Mouse (Mus musculus): ENCODE data around the gene Tmem185b. TPM values are rescaled to one million over a fixed set of nuclear protein-coding genes. Genes with fewer than 3 reads are reported as not detected.
A peak's percentile ranks its signal among the peaks of the same experiment; 100 is the strongest.

Tmem185b gene
- total RNA-seq, 2 experiments from 2014 or later, result 10.1 to 12.4 TPM

DNA sequence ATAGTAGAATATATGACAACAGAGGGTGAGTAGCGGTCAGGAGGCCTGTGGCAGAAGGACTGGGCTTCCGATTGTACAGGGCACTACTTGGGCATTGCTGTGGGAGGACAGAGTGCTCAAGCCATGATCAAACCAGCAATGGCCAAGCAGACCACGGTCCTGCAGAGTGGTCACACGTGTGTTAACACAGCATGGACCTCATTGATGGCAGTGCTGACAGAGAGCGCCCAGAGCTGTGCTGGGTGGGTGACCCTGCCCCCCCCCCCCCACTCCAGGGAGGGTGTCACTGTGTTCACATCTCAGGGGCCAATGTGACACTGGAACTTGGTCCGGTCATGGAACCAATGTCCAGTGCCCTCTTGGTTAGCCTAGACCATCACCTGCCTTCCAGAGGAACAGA is 6.2 kb downstream of the Tmem185b start:
- DNase-seq (ENCODE audit: extremely low spot score in 1 of 2, low spot score in 2 of 2), result no peak
- intact Hi-C loops (cut with DNase I), result no loop called here

DNA sequence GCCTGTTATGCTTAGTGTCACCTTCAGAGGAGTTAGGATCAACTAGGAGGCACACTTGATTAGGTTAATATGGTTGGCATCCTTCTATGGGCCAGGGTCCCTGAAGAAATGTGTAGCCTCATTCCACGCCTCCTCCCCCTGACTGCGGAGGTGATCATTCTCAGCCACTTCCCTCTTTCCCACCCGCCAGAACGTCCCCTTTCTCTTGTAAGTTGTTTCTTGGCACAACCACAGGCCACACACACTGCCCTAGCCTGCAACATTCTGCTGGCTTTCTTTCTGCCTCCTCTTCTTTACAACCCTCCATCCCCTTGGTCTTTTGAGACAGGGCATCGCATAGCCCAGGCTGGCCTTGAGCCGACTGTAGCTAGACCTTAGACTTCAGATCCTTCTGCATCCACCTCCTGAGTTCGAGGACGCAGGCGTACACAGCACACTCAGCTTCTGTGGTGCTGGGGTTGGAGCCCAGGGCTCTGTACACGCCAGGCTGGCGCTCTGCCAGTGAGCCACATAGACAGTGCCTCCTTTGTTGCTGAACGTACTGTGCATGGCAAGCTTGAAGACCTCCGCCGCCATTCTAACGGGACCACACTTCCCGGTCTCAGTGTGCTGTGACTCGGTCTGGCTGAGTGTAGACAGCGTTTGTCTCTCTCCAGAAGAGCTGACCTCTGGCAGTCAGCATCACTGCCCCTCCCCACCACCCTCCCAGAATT is 7.3 kb downstream of the Tmem185b start:
- peak; percentile 23 to 51 for DNase-seq (ENCODE audit: extremely low spot score in 1 of 2, low spot score in 2 of 2)
- intact Hi-C loops (cut with DNase I), result no loop called here

- intact Hi-C loops (cut with DNase I), result no loop called here
- DNase-seq (ENCODE audit: extremely low spot score in 1 of 2, low spot score in 2 of 2), result no peak
Observed at GRCm38 (mm10) chr1:119534341-119534740, 8.4 kb downstream of the Tmem185b start.

DNA sequence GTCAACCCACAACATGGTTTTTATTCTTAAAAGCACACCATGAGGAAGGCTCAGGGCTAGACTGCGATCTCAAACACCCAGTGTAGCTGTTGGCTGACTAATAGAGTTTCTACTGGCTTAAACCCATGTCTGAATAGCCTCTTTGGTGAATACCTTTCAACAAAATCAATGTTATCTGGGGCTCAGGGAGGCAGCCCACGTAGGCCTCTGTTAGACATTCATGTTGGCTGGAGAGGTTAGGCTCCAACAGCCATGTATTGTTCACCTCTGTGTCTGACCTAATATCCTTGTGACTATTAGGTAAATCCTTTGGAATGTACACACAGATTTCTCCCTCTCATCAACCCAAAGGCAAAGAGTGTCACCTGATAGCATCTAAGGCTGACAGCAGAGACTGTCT is 10.2 kb downstream of the Tmem185b start:
- no peak for DNase-seq (ENCODE audit: extremely low spot score in 1 of 2, low spot score in 2 of 2)
- intact Hi-C loops (cut with DNase I), result no loop called here

DNA sequence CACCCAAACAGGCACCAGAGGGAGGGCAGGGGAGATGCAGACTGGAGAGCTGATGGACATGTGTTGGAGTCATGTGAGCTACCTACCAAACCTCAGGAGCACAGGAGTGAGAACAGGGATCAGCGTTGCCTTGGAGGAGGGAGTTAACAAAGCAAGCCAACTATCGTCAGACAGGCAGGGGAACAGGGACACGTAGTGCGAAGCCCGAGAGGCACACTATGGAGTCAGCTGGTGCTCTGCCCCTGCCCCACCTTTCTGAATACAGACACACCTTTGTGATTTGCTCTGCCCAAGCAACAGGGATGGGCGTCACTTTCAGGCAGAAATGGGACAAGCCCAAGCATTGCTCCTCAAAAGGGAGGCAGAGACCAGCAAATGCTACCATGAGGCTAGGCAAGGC is 11.7 kb downstream of the Tmem185b start:
- intact Hi-C loops (cut with DNase I), result no loop called here
- no peak for DNase-seq (ENCODE audit: extremely low spot score in 1 of 2, low spot score in 2 of 2)

GRCm38 (mm10) chr1:119539252-119539651 is 13.3 kb downstream of the Tmem185b start:
- intact Hi-C loops (cut with DNase I), result no loop called here
- DNase-seq (ENCODE audit: extremely low spot score in 1 of 2, low spot score in 2 of 2), result no peak

- DNase-seq (ENCODE audit: extremely low spot score in 1 of 2, low spot score in 2 of 2), result no peak
- intact Hi-C loops (cut with DNase I), result no loop called here
Observed at GRCm38 (mm10) chr1:119540836-119541557, 15.0 kb downstream of the Tmem185b start.

DNA sequence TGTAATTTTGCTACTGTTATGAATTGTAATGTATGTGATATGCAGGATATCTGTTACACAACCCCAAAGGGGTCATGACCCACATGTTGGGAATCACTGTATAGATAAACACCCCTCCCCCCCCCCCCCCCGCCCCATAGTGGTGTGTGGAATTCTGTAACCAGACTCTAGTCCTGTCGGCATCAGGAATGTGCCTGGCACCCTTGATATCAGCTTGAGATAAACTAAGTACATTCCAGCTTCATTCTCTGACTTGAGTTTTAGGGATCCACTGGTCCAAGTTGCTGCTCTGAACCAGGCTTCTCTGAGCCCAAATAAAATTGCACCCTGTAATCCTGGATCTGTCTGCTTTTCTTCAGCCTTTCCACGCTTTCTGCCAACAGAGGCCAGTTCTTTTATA is 15.6 kb downstream of the Tmem185b start:
- intact Hi-C loops (cut with DNase I), result no loop called here

DNA sequence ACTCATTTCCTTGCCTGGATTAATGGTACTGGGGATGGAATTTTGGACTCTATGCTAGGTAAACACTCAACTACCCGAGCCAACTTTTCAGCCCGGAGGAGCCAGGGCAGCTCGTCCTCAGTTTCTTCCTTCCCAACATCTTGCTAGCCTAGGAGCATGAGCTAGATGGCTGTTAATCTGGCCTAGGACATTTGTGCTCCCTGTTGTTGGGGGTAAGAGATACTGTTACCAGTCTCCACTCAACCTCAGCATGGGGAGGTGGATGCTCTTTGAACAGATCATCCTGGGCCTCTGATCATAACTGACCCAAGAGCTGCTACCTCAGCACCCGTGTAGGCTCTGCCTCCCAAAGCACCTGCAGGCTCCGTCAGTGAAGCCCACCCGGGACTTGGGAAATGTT is 17.4 kb downstream of the Tmem185b start:
- intact Hi-C loops (cut with DNase I), result no loop called here
- DNase-seq (ENCODE audit: extremely low spot score in 1 of 2, low spot score in 2 of 2), result no peak

More for the DNA sequence above, 15.6 kb downstream of the Tmem185b start:
- DNase-seq (ENCODE audit: extremely low spot score in 1 of 2, low spot score in 2 of 2), result no peak

DNA sequence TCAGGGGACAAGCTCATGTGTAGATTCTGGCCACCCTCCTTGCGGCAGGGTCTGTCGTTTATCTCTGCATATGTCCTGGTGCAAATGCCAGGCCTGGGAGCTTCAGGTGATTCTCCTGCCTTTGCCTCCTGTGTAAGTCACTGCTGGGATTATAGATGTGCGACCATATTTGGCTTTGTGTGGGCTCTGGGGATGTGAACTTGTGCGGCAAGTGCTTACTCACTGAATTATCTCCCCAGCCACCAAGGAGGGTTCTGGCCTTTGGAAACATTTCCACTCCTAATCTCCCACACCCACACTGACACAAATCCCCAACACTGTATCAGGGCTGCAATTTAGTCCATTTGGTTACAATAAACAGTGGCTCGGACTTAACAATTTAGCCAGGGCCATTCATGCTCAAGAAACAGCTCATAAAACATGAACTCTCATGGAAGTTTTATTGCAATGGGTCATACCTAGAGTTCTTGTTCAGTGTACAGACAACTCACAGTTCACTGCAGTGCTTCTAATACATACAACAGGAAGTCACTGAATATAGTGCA is 18.7 kb downstream of the Tmem185b start:
- intact Hi-C loops (cut with DNase I), result loop anchor here (5.0 kb wide), 3 partner anchors 133 to 457 kb away; no protein-coding TSS in a partner anchor
- no peak for DNase-seq (ENCODE audit: extremely low spot score in 1 of 2, low spot score in 2 of 2)

GRCm38 (mm10) chr1:119545164-119545563 is 19.2 kb downstream of the Tmem185b start:
- no peak for DNase-seq (ENCODE audit: extremely low spot score in 1 of 2, low spot score in 2 of 2)
- intact Hi-C loops (cut with DNase I), result loop anchor here (5.0 kb wide), 3 partner anchors 132 to 458 kb away; no protein-coding TSS in a partner anchor

DNA sequence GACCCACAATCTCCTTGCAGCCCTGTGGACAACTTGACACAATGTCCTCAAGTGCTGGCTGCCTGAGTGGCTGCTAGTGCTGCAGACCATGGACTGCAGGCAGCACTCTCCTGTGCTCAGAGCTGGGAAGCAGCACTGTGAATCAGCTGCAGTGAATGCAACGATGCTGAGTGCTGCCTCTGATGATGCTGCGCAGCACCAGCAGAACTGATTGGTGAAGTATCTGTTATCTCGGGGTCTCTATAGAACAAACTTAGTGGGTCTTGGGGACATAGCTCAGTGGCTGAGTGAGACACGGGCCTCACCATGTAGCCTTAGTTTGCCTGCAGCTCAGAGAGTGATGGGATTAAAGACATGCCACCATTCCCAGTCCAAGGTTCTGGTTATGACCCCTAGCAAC is 19.7 kb downstream of the Tmem185b start:
- intact Hi-C loops (cut with DNase I), result loop anchor here (5.0 kb wide), 3 partner anchors 132 to 458 kb away; no protein-coding TSS in a partner anchor
- no peak for DNase-seq (ENCODE audit: extremely low spot score in 1 of 2, low spot score in 2 of 2)

DNA sequence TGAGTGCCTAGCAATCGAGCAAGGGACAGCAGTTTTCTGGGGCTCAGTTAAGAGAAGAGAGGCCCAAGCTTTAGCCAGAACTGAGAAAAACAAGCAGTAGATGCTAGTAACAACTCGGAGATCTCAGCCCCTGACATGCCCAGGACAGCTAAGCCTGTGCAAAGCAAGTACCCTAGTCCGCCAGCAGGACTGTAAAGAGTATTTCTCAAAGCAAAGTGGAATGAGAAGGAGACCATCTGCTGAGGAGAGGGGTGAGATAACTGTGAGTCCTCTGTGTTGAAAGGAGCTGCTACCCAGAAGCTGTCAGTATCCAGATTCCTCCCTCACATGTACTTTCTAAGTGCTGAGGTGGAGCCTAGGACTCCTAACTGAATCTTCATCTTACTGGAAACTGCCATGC is 20.5 kb downstream of the Tmem185b start:
- intact Hi-C loops (cut with DNase I), result loop anchor here (5.0 kb wide), 3 partner anchors 131 to 459 kb away; no protein-coding TSS in a partner anchor
- DNase-seq (ENCODE audit: extremely low spot score in 1 of 2, low spot score in 2 of 2), result no peak

DNA sequence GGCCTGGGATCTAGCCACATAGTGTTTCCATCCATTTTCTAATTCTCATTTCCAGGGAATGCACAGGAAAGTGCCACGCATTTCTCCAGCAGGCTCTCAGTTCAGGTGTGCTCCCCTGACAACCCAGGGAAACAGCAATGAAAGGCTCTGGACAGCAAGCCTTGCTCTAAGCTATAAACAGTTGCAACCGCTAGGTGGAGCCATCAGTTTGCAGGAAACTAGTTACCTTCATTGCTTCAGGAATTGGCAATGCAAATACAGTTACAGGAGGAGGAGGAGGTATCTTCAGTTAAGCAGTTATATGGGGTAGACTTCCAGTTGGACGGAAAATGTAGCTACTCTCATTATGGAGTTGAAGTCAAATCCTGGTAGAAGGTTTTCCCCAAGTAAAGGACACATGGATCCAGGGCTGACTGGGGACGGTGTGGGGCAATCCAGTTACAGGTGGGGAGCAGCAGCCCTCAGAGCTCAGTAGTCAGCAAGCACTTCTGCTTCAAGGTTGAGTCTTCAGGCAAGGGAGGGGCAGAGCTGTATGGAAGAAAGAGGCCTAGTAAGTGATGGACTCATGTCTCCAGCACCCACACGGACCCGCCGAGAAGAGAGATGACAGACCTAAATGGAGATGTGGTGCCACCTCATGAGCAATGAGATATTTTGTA is 22.8 kb downstream of the Tmem185b start:
- DNase-seq (ENCODE audit: extremely low spot score in 1 of 2, low spot score in 2 of 2), result peak; percentile 82 to 86
- intact Hi-C loops (cut with DNase I), result loop anchor here (5.0 kb wide), 3 partner anchors 129 to 461 kb away; no protein-coding TSS in a partner anchor

GRCm38 (mm10) chr1:119549327-119549689 is 23.3 kb downstream of the Tmem185b start:
- DNase-seq (ENCODE audit: extremely low spot score in 1 of 2, low spot score in 2 of 2), result no peak
- intact Hi-C loops (cut with DNase I), result loop anchor here (5.0 kb wide), 3 partner anchors 128 to 462 kb away; no protein-coding TSS in a partner anchor

DNA sequence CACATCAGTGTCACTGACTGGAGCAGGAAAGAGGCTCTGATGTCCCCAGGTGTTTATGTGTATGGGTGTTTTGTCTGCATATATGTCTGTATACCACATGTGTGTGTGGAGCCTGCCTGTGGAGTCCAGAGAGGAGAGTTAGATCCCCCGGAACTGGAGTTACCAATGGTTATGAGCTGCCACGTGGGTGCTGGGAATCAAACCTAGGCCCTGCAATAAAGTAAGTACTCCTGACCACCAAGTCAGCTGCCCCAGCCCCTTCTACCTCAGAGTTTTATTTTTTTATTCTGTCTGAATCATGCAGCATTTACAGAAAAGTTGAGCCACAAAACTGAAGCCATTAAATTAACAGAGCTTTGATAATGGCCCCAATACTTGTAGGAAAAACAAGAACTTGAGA is 24.1 kb downstream of the Tmem185b start:
- intact Hi-C loops (cut with DNase I), result no loop called here
- no peak for DNase-seq (ENCODE audit: extremely low spot score in 1 of 2, low spot score in 2 of 2)

DNA sequence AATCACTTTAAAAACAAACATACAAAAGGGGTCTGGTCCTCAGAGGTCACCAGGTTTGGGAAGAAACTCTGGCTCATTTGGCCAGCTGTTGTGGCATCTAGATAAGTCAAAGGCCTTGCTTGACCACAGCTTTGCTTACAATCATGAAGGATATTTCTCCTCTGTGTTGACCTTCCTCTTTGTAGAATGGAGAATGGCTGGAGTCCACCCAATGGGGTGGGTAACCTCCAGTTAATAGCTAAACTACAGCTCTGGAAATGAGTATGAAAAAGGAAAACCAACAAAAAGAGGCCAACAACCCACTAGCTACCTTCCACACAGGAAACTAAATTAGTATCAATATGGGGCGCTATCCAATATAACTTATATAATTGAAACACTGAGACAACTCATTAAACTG is 25.7 kb downstream of the Tmem185b start:
- intact Hi-C loops (cut with DNase I), result no loop called here
- no peak for DNase-seq (ENCODE audit: extremely low spot score in 1 of 2, low spot score in 2 of 2)

DNA sequence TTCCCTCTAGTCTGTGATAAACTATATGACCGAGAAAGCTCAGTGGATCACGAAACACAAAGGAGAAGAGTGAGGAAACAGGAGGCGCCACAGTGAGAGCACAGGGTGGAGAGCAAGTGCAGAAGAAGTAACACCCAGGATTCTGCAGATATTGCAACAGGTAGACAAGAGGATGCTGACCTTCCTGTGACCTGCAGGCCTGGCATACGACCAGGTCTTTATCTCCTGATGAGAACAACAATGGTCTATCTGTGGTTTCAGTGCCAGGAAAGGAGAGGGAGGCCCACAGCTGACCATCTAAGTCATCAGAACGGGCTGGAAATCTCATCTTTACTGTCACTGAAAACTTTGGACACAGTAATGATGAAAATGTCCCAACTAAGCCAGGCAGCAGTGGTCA is 29.7 kb downstream of the Tmem185b start:
- intact Hi-C loops (cut with DNase I), result no loop called here
- no peak for DNase-seq (ENCODE audit: extremely low spot score in 1 of 2, low spot score in 2 of 2)

DNA sequence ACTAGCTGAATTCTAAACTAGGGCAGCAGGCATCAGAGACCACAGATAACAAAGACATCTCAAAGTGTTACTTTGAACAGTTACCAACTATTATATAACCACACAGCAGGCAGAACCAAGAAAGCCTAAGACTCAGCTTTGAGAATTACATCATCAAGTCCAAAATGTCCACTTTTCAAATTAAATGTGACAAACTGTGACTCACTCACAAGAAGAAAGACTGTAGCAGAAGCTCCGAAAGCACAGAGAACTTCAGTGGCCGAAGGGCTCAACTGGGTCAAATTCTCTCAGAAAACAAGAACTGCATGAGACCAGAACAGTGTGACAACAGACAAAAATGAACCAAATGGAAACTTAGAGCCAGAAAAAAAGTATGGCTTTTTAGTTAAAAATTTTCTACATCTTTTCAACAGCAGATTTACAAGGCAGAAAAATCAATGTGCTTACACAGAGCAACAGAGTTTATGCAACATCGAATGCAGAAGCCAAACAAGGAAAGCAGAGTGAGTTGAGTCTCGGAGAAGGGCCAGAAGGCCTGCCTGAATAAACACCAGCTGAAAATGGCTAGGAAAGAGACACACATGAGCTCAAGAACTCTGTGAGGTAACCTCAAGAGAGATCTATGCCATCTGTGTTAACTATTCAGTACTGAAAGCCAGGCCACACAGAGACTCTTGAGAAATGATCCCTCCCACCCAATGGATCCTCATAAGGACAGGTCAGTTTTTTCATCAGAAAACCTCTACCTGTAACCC is 31.9 kb downstream of the Tmem185b start:
- intact Hi-C loops (cut with DNase I), result no loop called here
- DNase-seq (ENCODE audit: extremely low spot score in 1 of 2, low spot score in 2 of 2), result no peak
